In the genomic region with DNA sequence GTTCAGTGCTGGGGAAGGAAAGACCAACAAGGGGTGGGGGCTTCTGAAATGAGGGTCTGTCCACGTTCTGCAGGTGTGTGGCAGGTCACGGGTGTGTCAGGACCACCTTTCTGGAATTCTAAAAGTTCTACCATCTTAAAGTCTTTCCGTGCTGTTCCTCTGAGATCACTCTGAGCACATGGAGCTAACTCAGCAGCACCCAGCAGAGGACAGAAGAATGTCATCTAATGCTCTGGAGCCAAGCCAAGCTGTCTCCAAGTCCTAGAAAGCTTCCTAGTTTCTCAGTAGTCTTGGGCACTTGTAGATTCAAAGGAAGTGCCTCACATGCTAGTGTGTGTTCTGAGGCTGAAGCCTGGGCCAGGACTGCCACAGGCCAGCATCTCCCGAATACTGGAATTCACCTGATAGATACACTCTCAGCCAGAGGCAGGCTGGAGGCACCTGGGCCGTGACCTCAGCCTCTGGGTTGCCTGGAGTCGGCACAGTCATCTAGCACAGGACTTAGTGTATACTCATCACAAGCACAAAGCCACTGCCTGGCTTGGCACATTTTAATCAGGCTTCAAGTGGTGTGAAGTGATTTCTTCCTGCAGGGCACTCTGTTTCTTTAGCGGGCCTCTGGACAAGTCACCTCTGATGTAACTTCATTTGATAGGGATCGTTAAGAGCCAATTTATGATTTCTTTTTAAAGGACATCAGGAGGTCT, we compare ENCODE assay signal across 9 mouse cellular contexts. TPM values are rescaled to one million over a fixed set of nuclear protein-coding genes. Genes with fewer than 3 reads are reported as not detected.
DNase-seq lines count a peak whose midpoint lies in the region; ATAC-seq and TF ChIP-seq lines count a peak whose summit lies in the region.
"Had no signal": no experiment of that assay in that cellular context is flagged by ENCODE, and none has a peak within 500 bp of the region (broad histone marks: within the 10 kb centered on the region; RNA-seq: fewer than 3 reads in every experiment).

No protein-coding gene starts in this region.

- H3K4me3 ChIP-seq in midbrain, postnatal 0 days (ENCODE audit: low read depth, low read length) = no peak overlapping the region
- no peak overlapping the region for H3K4me3 ChIP-seq in midbrain, embryonic 15.5 days
- no peak overlapping the region for H3K4me3 ChIP-seq in heart, embryonic 11.5 days (ENCODE audit: low read depth, low read length)
- H3K4me3 ChIP-seq in lung, embryonic 14.5 days (ENCODE audit: low read depth, low read length) = no peak overlapping the region
- H3K4me3 ChIP-seq in hindbrain, embryonic 10.5 days = no peak overlapping the region
- no peak overlapping the region for H3K4me3 ChIP-seq in forebrain, embryonic 16.5 days (replicated peaks; ENCODE audit: low read length)
- H3K4me3 ChIP-seq: embryonic facial prominence, embryonic 13.5 days had no signal

- no peak overlapping the region for H3K27ac ChIP-seq in midbrain, postnatal 0 days (ENCODE audit: low read depth, low read length)
- no peak overlapping the region for H3K27ac ChIP-seq in midbrain, embryonic 15.5 days
- peak overlapping the region; percentile 62 for H3K27ac ChIP-seq in heart, embryonic 11.5 days (ENCODE audit: low read depth, low read length)
- H3K27ac ChIP-seq in lung, embryonic 14.5 days (ENCODE audit: low read depth) = no peak overlapping the region
- H3K27ac ChIP-seq in hindbrain, embryonic 10.5 days = no peak overlapping the region
- H3K27ac ChIP-seq in forebrain, embryonic 16.5 days (ENCODE audit: low read length) = no peak overlapping the region
- H3K27ac ChIP-seq: embryonic facial prominence, embryonic 13.5 days had no signal

- WGBS in midbrain, postnatal 0 days = 75% methylated on average over 8 of the region's 8 CpGs
- 78% methylated on average over 8 of the region's 8 CpGs for whole genome bisulfite sequencing in midbrain, embryonic 15.5 days
- WGBS in heart, embryonic 11.5 days (ENCODE audit: insufficient replicate concordance) = 63% methylated on average over 8 of the region's 8 CpGs
- 65% methylated on average over 8 of the region's 8 CpGs for WGBS in lung, embryonic 14.5 days
- whole genome bisulfite sequencing in hindbrain, embryonic 10.5 days = 88% methylated on average over 8 of the region's 8 CpGs
- 66% methylated on average over 8 of the region's 8 CpGs for WGBS in forebrain, embryonic 16.5 days

- H3K4me1 ChIP-seq in midbrain, postnatal 0 days (ENCODE audit: insufficient read depth, low read length) = no peaks in the 10 kb centered on the region
- no peaks in the 10 kb centered on the region for H3K4me1 ChIP-seq in midbrain, embryonic 15.5 days
- peaks cover 34% of the 10 kb centered on the region for H3K4me1 ChIP-seq in heart, embryonic 11.5 days (ENCODE audit: control insufficient read depth, insufficient read depth, low read length)
- H3K4me1 ChIP-seq in lung, embryonic 14.5 days (ENCODE audit: insufficient read depth) = no peaks in the 10 kb centered on the region
- H3K4me1 ChIP-seq in hindbrain, embryonic 10.5 days (replicated peaks) = peaks cover 6% of the 10 kb centered on the region; the same call in 1 of the 2 replicates
- 0 out of 2 replicates have a peak, but pooled peaks cover 2% of the 10 kb centered on the region for H3K4me1 ChIP-seq in forebrain, embryonic 16.5 days (replicated peaks; ENCODE audit: control insufficient read depth, insufficient read depth, low read length)

- peak; percentile 66 to 87 for DNase-seq in adrenal gland, adult (ENCODE audit: inconsistent age in 2 of 2, low spot score in 1 of 2)
- DNase-seq in adrenal gland, postnatal 25 days = no peak
- peak; percentile 52 for DNase-seq in midbrain, postnatal 0 days (ENCODE audit: low spot score)
- peak; percentile 74 for DNase-seq in lung, embryonic 14.5 days
- DNase-seq in hindbrain, embryonic 10.5 days (ENCODE audit: low spot score) = no peak

- no peak overlapping the region for H3K9ac ChIP-seq in midbrain, postnatal 0 days (replicated peaks; ENCODE audit: low read length, poor library complexity, severe bottlenecking)
- no peak overlapping the region for H3K9ac ChIP-seq in midbrain, embryonic 15.5 days
- H3K9ac ChIP-seq in heart, embryonic 11.5 days (ENCODE audit: low read depth, low read length) = no peak overlapping the region
- H3K9ac ChIP-seq in lung, embryonic 14.5 days = no peak overlapping the region
- H3K9ac ChIP-seq in forebrain, embryonic 16.5 days (replicated peaks; ENCODE audit: low read depth, low read length) = no peak overlapping the region
- H3K9ac ChIP-seq: embryonic facial prominence, embryonic 13.5 days had no signal

- no peaks in the 10 kb centered on the region for H3K9me3 ChIP-seq in midbrain, postnatal 0 days (ENCODE audit: low read length)
- H3K9me3 ChIP-seq in midbrain, embryonic 15.5 days = no peaks in the 10 kb centered on the region
- no peaks in the 10 kb centered on the region for H3K9me3 ChIP-seq in heart, embryonic 11.5 days (replicated peaks; ENCODE audit: control insufficient read depth, low read length)
- H3K9me3 ChIP-seq in lung, embryonic 14.5 days (ENCODE audit: low read depth, low read length) = no peaks in the 10 kb centered on the region
- no peaks in the 10 kb centered on the region for H3K9me3 ChIP-seq in hindbrain, embryonic 10.5 days
- H3K9me3 ChIP-seq in forebrain, embryonic 16.5 days (ENCODE audit: control insufficient read depth, low read length) = no peaks in the 10 kb centered on the region
- H3K9me3 ChIP-seq: embryonic facial prominence, embryonic 13.5 days had no signal

- H3K36me3 ChIP-seq in midbrain, postnatal 0 days (ENCODE audit: insufficient read depth, low read length) = peaks cover 18% of the 10 kb centered on the region; the same call in 1 of the 2 replicates
- H3K36me3 ChIP-seq in midbrain, embryonic 15.5 days (replicated peaks) = peaks cover 9% of the 10 kb centered on the region; the same call in 1 of the 2 replicates
- peaks cover 6% of the 10 kb centered on the region; the same call in 1 of the 2 replicates for H3K36me3 ChIP-seq in heart, embryonic 11.5 days (ENCODE audit: control insufficient read depth, insufficient read depth, low read length)
- H3K36me3 ChIP-seq in lung, embryonic 14.5 days (ENCODE audit: insufficient read depth) = peaks cover 38% of the 10 kb centered on the region
- H3K36me3 ChIP-seq in hindbrain, embryonic 10.5 days = peaks cover 75% of the 10 kb centered on the region
- H3K36me3 ChIP-seq in forebrain, embryonic 16.5 days (ENCODE audit: control insufficient read depth, insufficient read depth) = peaks cover 4% of the 10 kb centered on the region; the same call in 1 of the 2 replicates

- no peak for ATAC-seq in midbrain, postnatal 0 days (ENCODE audit: low FRiP score)
- ATAC-seq in midbrain, embryonic 15.5 days (replicated peaks) = no peak
- ATAC-seq in heart, embryonic 11.5 days (replicated peaks; ENCODE audit: insufficient number of reproducible peaks, low FRiP score, low TSS enrichment) = no peak
- ATAC-seq in lung, embryonic 14.5 days (ENCODE audit: insufficient read depth) = peak; percentile 40; the same call in 1 of the 2 replicates
- no peak for ATAC-seq in forebrain, embryonic 16.5 days

- no peak for TF ChIP-seq CTCF in midbrain, postnatal 0 days (IDR thresholded peaks at IDR 0.05)
- TF ChIP-seq CTCF in lung, embryonic 14.5 days (IDR thresholded peaks at IDR 0.05; ENCODE audit: low read depth) = no peak

- no peaks in the 10 kb centered on the region for H3K27me3 ChIP-seq in midbrain, postnatal 0 days (ENCODE audit: insufficient read depth, low read length)
- H3K27me3 ChIP-seq in midbrain, embryonic 15.5 days (replicated peaks) = no peaks in the 10 kb centered on the region
- H3K27me3 ChIP-seq in heart, embryonic 11.5 days (ENCODE audit: control insufficient read depth, insufficient read depth, low read length) = no peaks in the 10 kb centered on the region
- no peaks in the 10 kb centered on the region for H3K27me3 ChIP-seq in lung, embryonic 14.5 days (ENCODE audit: insufficient read depth, low read length)
- H3K27me3 ChIP-seq in hindbrain, embryonic 10.5 days (ENCODE audit: insufficient read depth, poor library complexity, severe bottlenecking) = no peaks in the 10 kb centered on the region
- H3K27me3 ChIP-seq in forebrain, embryonic 16.5 days (replicated peaks; ENCODE audit: control insufficient read depth, insufficient read depth, low read length) = no peaks in the 10 kb centered on the region
- H3K27me3 ChIP-seq: embryonic facial prominence, embryonic 13.5 days had no signal

- H3K4me2 ChIP-seq in midbrain, postnatal 0 days (ENCODE audit: low read depth, low read length, poor library complexity, severe bottlenecking) = no peak overlapping the region
- no peak overlapping the region for H3K4me2 ChIP-seq in midbrain, embryonic 15.5 days
- no peak overlapping the region for H3K4me2 ChIP-seq in heart, embryonic 11.5 days
- H3K4me2 ChIP-seq in lung, embryonic 14.5 days = no peak overlapping the region
- no peak overlapping the region for H3K4me2 ChIP-seq in forebrain, embryonic 16.5 days (ENCODE audit: low read length)
- H3K4me2 ChIP-seq: embryonic facial prominence, embryonic 13.5 days had no signal

RNA-seq across cellular contexts. Expression of gene Bri3, which starts 23.5 kb away (rescaled TPM):
- total RNA-seq in adrenal gland, postnatal 25 days (2021) = 110 and 114 TPM in 2 replicates
- total RNA-seq in midbrain, postnatal 0 days (2014; rRNA removed) = 11.0 and 19.4 TPM in 2 replicates
- polyA plus RNA-seq in midbrain, postnatal 0 days (2015; fragmentation: Nextera tagmentation; extraction: Ambion mirVana) = 116 and 124 TPM in 2 replicates
- 108 and 113 TPM in 2 replicates for polyA plus RNA-seq in midbrain, embryonic 15.5 days (2015; fragmentation: Nextera tagmentation; extraction: Ambion mirVana)
- polyA plus RNA-seq in heart, embryonic 11.5 days (2014; fragmentation: Nextera tagmentation; extraction: Ambion mirVana) = 108 and 110 TPM in 2 replicates
- polyA plus RNA-seq in lung, embryonic 14.5 days (2014; fragmentation: Nextera tagmentation; extraction: Ambion mirVana) = 128 and 145 TPM in 2 replicates
- polyA plus RNA-seq in hindbrain, embryonic 10.5 days (2016; fragmentation: Nextera tagmentation; extraction: Ambion mirVana) = 115 and 157 TPM in 2 replicates
- 94.7 and 98.0 TPM in 2 replicates for polyA plus RNA-seq in forebrain, embryonic 16.5 days (2015; fragmentation: Nextera tagmentation; extraction: Ambion mirVana)

RNA-seq across cellular contexts. Expression of gene Tecpr1, which starts 44.3 kb away (rescaled TPM):
- total RNA-seq in adrenal gland, postnatal 25 days (2021) = 101 and 107 TPM in 2 replicates
- total RNA-seq in midbrain, postnatal 0 days (2014; rRNA removed) = 65.4 and 68.4 TPM in 2 replicates
- polyA plus RNA-seq in midbrain, postnatal 0 days (2015; fragmentation: Nextera tagmentation; extraction: Ambion mirVana) = 36.0 and 37.3 TPM in 2 replicates
- 53.6 and 56.0 TPM in 2 replicates for polyA plus RNA-seq in midbrain, embryonic 15.5 days (2015; fragmentation: Nextera tagmentation; extraction: Ambion mirVana)
- 12.1 and 13.2 TPM in 2 replicates for polyA plus RNA-seq in heart, embryonic 11.5 days (2014; fragmentation: Nextera tagmentation; extraction: Ambion mirVana)
- polyA plus RNA-seq in lung, embryonic 14.5 days (2014; fragmentation: Nextera tagmentation; extraction: Ambion mirVana) = 17.0 and 19.3 TPM in 2 replicates
- polyA plus RNA-seq in hindbrain, embryonic 10.5 days (2016; fragmentation: Nextera tagmentation; extraction: Ambion mirVana) = 23.4 and 24.7 TPM in 2 replicates
- 45.6 and 57.4 TPM in 2 replicates for polyA plus RNA-seq in forebrain, embryonic 16.5 days (2015; fragmentation: Nextera tagmentation; extraction: Ambion mirVana)

Comparison
In these comparisons a context has a peak if more than half of its experiments do, and no peak if none do; other contexts are left out.
1. DNase-seq: peak in adrenal gland, adult (2 of 2), midbrain, postnatal 0 days (single experiment) and lung, embryonic 14.5 days (single experiment); none in adrenal gland, postnatal 25 days (single experiment) and hindbrain, embryonic 10.5 days (single experiment).